13 mouse cellular contexts compared by ENCODE assay signal in genomic region chr8:35293437-35294126, GRCm38 (mm10).
A peak's percentile ranks its signal among the peaks of the same experiment; 100 is the strongest.
DNase-seq lines count a peak whose midpoint lies in the region; ATAC-seq and TF ChIP-seq lines count a peak whose summit lies in the region.
"Had no signal": no experiment of that assay in that cellular context is flagged by ENCODE, and none has a peak within 500 bp of the region (broad histone marks: within the 10 kb centered on the region; RNA-seq: fewer than 3 reads in every experiment).

No protein-coding gene starts in this region.

- no peaks in the 10 kb centered on the region for H3K4me1 ChIP-seq in kidney, postnatal 0 days (replicated peaks; ENCODE audit: insufficient read depth, low read length)
- H3K4me1 ChIP-seq in intestine, embryonic 14.5 days (replicated peaks; ENCODE audit: control insufficient read depth, insufficient read depth, low read length), result 0 out of 2 replicates have a peak, but pooled peaks cover 9% of the 10 kb centered on the region
- peaks cover 8% of the 10 kb centered on the region; the same call in 1 of the 2 replicates for H3K4me1 ChIP-seq in stomach, embryonic 14.5 days (ENCODE audit: control insufficient read depth, insufficient read depth, low read length)

- ATAC-seq in kidney, postnatal 0 days (replicated peaks; ENCODE audit: low FRiP score, low read depth), result no peak
- peak; percentile 72 for ATAC-seq in intestine, embryonic 14.5 days (replicated peaks; ENCODE audit: low FRiP score, low TSS enrichment, low read depth)
- peak; percentile 59 for ATAC-seq in stomach, embryonic 14.5 days (ENCODE audit: insufficient number of reproducible peaks, insufficient read depth, low FRiP score, low read depth)
- ATAC-seq: inflammation-experienced regulatory T-cells, adult 6 months had no signal

- no peak overlapping the region for H3K4me2 ChIP-seq in kidney, postnatal 0 days (ENCODE audit: low read length)
- no peak overlapping the region for H3K4me2 ChIP-seq in intestine, embryonic 14.5 days (ENCODE audit: low read length)
- no peak overlapping the region; the same call in 1 of the 2 replicates for H3K4me2 ChIP-seq in stomach, embryonic 14.5 days (replicated peaks; ENCODE audit: low read depth, low read length)
- H3K4me2 ChIP-seq: heart, embryonic 13.5 days had no signal

- WGBS in kidney, postnatal 0 days, result 28% methylated on average over 14 of the region's 14 CpGs
- WGBS in intestine, embryonic 14.5 days, result 30% methylated on average over 14 of the region's 14 CpGs
- WGBS in stomach, embryonic 14.5 days, result 16% methylated on average over 14 of the region's 14 CpGs

- DNase-seq in kidney, postnatal 0 days (ENCODE audit: low spot score), result peak; percentile 21
- DNase-seq in kidney, postnatal 10 days, result no peak
- peak; percentile 18 for DNase-seq in embryo, embryonic 10.5 days (ENCODE audit: low spot score)
- DNase-seq in intestine, embryonic 14.5 days (ENCODE audit: low spot score), result no peak
- DNase-seq in adrenal gland, postnatal 36 days, result no peak
- DNase-seq in layer of hippocampus, postnatal 14 days (ENCODE audit: low spot score in 2 of 2), result no peak
- DNase-seq: cerebellum, adult 18-20 months had no signal

- no peak overlapping the region for H3K4me3 ChIP-seq in kidney, postnatal 0 days (replicated peaks; ENCODE audit: low read depth, low read length)
- no peak overlapping the region for H3K4me3 ChIP-seq in intestine, embryonic 14.5 days (ENCODE audit: low read depth, low read length)
- no peak overlapping the region for H3K4me3 ChIP-seq in stomach, embryonic 14.5 days (ENCODE audit: low read depth, low read length)
- H3K4me3 ChIP-seq: forebrain, embryonic 10.5 days; heart, embryonic 13.5 days; layer of hippocampus, adult 2 months; myocyte had no signal

- H3K9ac ChIP-seq in kidney, postnatal 0 days (ENCODE audit: low read depth, low read length), result no peak overlapping the region
- no peak overlapping the region for H3K9ac ChIP-seq in intestine, embryonic 14.5 days (ENCODE audit: low read length)
- no peak overlapping the region for H3K9ac ChIP-seq in stomach, embryonic 14.5 days (replicated peaks; ENCODE audit: low read depth, low read length)
- H3K9ac ChIP-seq: heart, embryonic 13.5 days had no signal

- TF ChIP-seq CTCF in kidney, postnatal 0 days (IDR thresholded peaks at IDR 0.05; ENCODE audit: low read depth), result no peak

- no peak overlapping the region for H3K27ac ChIP-seq in kidney, postnatal 0 days
- H3K27ac ChIP-seq in intestine, embryonic 14.5 days (ENCODE audit: low read depth), result no peak overlapping the region
- H3K27ac ChIP-seq in stomach, embryonic 14.5 days (ENCODE audit: low read length), result no peak overlapping the region
- H3K27ac ChIP-seq: forebrain, embryonic 10.5 days; heart, embryonic 13.5 days; layer of hippocampus, adult 2 months had no signal

- no peaks in the 10 kb centered on the region for H3K27me3 ChIP-seq in kidney, postnatal 0 days (ENCODE audit: insufficient read depth, low read length)
- H3K27me3 ChIP-seq in intestine, embryonic 14.5 days (replicated peaks; ENCODE audit: control insufficient read depth, insufficient read depth, low read length), result no peaks in the 10 kb centered on the region
- no peaks in the 10 kb centered on the region for H3K27me3 ChIP-seq in stomach, embryonic 14.5 days (ENCODE audit: control insufficient read depth, insufficient read depth, low read length)
- H3K27me3 ChIP-seq: heart, embryonic 13.5 days had no signal

- H3K9me3 ChIP-seq in kidney, postnatal 0 days (replicated peaks; ENCODE audit: low read length), result no peaks in the 10 kb centered on the region; the same call in 1 of the 2 replicates
- no peaks in the 10 kb centered on the region for H3K9me3 ChIP-seq in intestine, embryonic 14.5 days (ENCODE audit: control insufficient read depth, low read length)
- no peaks in the 10 kb centered on the region for H3K9me3 ChIP-seq in stomach, embryonic 14.5 days (ENCODE audit: control insufficient read depth, low read depth, low read length)

- H3K36me3 ChIP-seq in kidney, postnatal 0 days (ENCODE audit: insufficient read depth, low read length), result no peaks in the 10 kb centered on the region
- no peaks in the 10 kb centered on the region for H3K36me3 ChIP-seq in intestine, embryonic 14.5 days (ENCODE audit: control insufficient read depth, insufficient read depth, low read length)
- no peaks in the 10 kb centered on the region for H3K36me3 ChIP-seq in stomach, embryonic 14.5 days (ENCODE audit: control insufficient read depth, insufficient read depth, low read length)
- H3K36me3 ChIP-seq: forebrain, embryonic 10.5 days; heart, embryonic 13.5 days had no signal

Comparison
In these comparisons a context has a peak if more than half of its experiments do, and no peak if none do; other contexts are left out.
1. DNase-seq: peak in kidney, postnatal 0 days (single experiment) and embryo, embryonic 10.5 days (single experiment); none in kidney, postnatal 10 days (single experiment), intestine, embryonic 14.5 days (single experiment), adrenal gland, postnatal 36 days (0 of 2) and layer of hippocampus, postnatal 14 days (0 of 2).